Mouse (Mus musculus) thymus, postnatal 4 days (tissue): ENCODE measurements around the gene Cpped1.

ENCODE experiments used
- DNase-seq: peaks from one replicate; pipeline ENCODE4 v3.0.0; 2021

Gene Cpped1

DNA sequence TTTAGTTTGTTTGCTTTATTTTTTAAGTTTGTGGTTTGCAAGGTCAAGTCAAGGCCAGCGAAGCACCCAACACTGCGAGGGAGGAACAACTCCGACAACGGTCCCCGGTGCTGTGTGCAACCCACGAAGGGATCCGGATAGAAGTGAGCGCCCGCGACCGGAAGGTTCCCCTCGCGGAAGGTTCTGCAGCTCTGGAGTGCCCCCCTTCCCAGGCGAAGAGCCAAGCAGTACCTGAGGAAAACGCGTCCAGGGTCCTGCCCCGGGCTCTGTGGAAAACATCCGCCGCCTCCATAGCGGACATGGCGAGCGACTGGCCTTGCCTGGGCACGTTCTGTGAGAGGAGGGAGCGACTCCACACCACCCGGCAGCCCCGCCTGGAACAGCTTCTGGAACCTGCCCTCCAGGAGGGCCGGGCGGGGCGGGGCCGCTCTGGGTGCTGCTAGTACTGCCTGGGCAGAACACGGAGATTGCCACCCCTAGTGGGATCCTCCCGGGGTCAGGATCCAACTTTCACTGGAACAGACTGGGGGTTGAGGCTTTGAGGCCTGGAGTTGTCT, at the start of gene Cpped1:
TSS of gene Cpped1 (minus strand) at position 411 of the 557 bp plus-strand sequence.
- DNase-seq, result peak; percentile 91

DNA sequence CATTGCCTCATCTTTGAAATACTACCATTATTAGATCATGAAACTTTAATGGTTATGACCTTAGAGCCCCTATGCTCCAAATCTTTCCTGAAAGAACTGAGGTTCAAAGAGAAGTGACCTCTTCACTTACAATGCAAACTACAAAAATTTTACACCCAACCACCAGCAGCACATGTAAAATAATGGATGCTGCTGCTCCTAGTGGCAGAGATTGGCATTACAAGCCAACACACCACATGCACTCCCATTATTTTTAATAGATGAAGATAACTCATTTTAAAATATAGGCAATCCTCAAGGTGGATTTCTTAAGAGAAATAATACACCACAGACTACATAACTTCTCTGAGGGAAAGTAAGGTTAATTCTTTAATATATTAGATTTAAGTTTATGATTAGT, 31.2 kb upstream of the Cpped1 start:
- peak; percentile 62 for DNase-seq

DNA sequence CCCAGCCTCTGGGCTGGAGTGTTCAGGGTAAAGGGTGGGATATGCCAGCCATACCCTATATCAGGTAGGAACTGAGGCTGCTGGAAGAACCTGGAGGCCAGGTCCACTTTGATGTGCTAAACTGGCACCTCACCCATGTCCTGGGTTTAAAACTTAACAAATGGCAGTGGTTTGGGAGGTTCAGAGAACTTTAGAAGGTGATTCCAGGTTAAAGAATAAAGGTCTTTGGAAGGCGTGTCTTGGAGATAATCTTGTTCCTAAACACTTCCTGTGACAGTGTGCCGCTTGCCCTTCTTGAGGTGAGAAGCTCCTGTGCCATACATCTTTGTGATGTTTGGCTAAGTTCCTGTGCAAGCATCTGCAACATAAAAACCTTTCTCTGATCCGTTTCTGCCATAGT, 1.6 kb upstream of the Cpped1 start:
- no peak for DNase-seq

DNA sequence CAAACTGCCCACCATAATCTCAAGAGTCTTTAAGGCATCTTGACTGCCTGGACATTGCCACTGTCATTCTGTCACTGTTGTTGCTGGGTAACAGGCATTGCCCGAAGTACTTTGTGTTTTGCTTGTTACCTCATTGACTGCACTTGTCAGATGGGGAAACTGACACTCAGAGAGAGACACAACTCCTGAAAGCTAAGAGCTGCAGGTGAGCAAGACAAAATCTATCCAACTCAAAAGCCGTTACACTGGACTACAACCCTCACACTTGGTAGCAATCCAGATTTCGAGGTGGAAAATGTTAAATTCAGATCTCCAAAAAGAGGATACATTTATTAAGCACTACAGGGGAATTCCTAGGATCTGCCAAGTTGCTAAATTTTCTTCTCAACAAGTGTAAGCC, 572 bp upstream of the Cpped1 start:
- no peak for DNase-seq

DNA sequence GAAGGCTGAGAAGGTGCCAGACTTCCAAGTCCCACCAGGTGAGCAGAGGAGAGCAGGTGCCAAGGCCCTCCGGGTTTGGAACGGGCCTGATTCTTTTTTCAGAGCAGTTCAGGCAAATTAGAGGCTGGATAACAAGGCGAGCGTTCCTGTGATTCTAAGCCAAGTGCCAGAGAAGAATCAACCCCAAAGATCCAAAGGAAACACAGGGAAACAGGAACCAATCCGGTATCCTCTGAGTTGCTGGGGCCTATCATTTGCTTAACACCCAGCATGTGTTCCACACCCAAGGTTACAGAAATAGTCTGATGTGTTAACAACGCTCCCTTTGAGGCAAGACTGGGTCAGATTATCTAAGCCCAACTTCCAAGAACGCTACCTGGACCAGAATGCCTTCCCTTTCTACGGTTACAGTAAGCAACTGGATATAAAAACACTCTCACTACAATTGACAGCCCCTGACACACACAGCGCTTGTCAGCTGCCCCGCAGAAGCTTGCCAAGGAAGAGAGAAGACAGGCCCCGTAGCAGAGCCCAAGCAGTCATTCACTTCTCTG, 707 bp downstream of the Cpped1 start:
- peak; percentile 10 for DNase-seq

DNA sequence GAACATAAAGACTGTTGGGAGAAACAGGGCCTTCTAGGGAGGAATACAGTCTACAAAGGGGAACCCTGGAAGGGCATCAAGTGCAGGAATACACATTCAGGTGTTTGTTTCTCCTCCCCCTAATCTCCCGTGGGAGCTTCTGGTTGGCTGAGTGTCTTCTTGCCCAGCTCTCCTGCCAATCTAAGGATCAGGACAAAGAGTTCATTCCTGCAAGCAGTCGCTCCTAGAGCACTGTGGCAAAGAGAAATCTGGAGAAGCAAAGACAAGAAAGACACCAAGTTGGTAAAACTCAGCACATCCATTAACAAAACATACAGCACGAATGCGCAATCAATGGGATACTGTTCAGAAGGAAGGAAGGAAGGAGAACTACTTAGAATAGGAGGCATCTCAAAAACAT, 1.4 kb downstream of the Cpped1 start:
- no peak for DNase-seq

DNA sequence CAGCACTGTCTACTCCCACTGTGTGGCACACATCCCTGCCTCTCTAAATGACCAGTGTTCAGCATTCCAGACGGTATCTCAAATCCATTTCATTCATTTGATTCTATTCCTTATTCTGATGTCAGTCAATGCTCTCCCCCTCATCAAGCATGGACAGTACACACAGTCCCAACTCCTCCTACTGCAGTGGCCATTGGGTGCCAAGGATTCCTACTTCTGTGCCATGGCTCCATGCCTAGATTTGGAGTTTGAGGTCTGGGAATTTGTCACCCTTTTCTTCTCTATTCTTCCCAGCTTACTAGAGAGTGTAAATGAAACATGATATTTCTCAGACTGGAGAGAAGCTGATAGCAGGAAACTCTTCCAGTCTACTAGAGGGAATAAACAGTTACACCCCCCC, 2.3 kb downstream of the Cpped1 start:
- no peak for DNase-seq

DNA sequence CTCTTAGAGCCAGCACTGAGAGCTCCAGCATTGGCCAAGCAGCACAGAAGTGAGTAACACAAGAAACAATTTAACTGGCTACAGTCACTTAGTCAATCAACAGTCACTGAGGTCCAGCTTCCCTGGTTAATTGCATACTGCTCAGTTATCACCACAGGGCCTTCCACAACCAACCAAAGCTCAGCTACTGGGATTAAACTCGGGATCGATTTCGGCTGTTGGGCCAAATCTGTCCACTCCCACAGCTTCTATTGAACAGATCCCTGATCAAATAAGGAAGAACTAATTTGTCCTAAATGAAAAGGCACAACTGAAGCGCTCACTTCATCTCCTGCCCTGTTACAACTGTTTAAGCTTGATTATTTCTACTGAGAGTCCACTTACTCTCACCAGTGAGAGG, 4.0 kb downstream of the Cpped1 start:
- DNase-seq, result no peak

DNA sequence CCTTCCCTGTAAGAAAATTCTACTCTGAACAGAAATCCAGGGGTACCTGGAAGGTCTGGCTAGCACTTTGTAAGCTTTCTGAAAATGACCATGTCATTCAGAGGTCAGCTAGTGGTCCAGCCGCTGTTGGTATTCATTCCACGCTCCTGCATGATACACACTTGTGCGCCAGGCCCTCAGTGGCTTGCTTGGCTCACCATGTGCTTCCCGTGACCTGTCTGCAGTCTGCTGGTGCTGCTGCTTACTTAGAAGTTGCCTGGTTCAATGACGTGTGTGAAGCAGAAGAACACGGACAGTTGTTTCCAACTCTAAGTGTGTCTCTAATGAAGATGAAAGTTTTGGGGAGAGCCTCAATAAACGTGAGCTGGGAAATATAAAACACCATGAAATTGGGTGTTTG, 7.2 kb downstream of the Cpped1 start:
- no peak for DNase-seq

DNA sequence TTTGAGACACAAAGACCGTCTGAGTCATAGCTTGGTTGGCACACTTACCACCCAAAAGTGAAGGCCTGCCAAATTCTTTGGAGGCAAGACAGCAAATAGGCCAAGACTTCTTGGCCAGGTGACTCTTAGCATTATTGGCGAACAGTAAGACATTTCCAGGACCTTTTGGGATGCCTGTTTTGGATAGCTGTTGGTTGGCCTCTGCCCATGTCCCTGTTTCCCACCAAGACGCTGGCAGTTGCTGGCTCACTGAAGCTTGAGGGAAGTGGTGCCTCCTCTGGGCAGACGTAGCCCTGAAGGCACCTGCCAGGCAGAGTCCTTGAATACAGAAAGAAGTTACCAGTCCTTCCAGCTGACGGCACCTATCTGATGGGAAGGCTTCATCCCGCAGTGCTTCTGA, 8.9 kb downstream of the Cpped1 start:
- no peak for DNase-seq

DNA sequence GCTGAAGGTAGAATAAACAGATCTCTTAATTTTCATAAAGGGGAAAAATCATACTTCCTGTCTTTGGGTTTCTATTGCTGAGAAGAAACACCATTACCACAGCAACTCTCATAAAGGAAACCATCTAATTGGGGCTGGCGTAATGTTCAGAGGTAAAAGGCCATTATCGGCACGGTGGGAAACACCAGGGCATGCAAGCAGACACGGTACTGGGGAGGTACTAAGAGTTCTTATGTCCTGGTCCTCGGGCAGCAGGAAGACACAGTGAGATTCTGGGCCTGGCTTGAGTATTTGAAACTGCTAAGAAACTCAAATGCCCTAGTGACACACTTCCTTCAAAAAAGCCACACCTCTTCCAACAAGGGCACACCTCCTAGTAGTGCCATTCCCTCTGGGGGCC, 12.8 kb downstream of the Cpped1 start:
- no peak for DNase-seq

DNA sequence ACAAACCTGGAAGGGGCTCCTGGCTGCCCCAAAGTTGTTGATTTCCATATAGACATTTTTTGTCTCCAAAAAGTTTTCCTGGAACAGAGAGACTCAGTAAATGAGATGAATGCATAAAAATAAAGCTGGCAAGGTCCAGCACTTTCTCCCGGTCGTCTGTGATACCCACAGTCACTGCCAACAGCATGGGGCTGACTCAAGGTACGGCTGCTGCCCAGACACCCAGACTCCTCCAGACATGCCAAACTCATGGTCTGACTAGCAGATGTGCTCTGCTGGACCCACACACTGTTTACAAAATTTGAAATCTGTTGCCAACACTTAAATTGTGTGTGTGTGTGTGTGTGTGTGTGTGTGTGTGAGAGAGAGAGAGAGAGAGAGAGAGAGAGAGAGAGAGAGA, 14.4 kb downstream of the Cpped1 start:
- no peak for DNase-seq

DNA sequence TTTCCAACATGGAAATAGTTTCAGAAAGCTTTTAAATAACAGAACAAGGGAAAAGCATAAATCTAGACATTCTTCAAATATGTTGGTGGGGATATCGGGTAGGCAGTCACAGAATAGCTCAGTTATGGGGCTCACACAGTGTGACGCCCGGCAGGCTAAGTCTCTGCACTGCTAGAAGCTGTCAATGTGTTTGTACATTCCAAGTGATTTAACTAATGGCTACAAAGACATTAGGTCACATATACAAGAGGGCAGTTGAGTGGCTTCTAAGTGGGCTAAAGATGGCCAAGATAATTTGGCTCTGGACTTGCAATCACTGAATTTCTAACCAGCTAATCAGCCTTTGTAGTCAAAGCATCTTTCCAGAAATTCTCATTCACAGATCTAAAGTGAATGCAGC, 19.1 kb downstream of the Cpped1 start:
- no peak for DNase-seq

DNA sequence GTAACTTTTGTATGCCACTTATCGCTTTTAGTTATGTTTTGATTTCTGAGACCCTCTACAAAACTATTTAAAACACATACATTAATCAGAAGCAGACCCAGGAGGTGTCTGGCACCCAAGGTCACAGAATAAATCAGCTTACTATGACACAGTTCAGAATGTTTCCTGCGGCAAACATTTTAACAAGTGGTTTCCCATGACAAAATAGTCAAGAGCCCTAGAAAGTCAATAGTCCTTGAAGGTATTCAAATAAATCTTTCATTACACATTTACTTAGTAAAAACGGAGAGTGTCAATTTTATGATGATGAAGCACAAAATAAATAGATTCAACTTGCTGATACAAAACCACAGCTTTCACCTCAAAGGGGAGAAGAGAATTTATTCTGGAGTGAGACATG, 19.5 kb downstream of the Cpped1 start:
- DNase-seq, result no peak

DNA sequence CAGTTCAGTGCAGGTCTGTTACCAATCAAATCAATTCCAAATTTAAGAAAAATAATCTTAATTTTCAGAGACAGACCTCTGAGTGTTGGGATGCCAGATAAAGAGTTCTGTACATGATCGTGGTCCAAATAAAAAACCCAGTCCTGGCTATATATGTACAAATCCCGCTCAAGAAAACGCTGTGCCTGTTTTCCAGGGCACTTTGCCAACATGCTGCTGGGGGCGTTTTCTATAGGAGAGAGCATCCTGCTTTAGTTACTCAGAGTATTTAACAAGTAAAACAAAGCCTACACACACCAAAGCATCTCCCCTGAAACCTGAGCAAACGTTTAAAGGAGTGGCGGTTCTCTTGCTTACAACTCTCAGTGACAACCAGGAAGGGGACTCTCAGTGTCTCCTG, 27.4 kb downstream of the Cpped1 start:
- DNase-seq, result no peak

DNA sequence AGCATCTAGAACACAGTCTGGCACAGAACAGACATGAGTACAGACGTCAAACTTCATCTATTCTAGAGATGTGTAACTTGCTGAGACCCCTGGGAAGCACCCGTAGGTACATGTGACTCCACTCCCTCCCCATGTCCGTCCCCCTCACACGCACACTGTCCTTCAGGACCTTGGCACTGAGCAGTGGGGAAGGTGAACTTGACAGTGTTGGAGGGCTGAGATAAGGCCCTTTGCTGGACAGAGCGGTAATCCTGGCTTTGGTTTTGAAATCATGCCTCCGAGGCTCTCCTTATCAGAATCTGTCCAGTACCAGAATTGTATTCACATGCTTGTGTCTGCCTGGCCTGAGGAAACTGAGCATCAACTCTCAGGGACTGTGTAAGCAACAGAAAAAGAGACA, 28.8 kb downstream of the Cpped1 start:
- DNase-seq, result no peak

DNA sequence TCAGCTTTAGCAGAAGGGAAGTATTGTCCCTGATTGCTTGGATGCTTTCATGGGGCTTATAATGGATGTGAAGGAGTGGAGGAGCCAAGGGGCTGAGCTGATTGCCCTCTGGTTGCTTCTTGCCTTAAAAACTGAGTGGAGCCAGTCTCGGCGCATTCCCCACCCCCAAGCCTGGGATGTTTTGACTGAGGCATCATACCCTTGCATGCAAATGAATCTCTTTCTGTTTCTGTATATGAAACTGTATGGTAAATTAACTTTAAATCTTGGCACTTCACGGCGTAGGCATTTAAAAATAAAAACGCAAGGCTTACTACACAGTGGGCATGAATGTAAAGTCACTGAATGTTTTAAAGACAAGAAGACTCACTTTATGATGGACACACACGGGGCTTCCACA, 30.0 kb downstream of the Cpped1 start:
- DNase-seq, result no peak

DNA sequence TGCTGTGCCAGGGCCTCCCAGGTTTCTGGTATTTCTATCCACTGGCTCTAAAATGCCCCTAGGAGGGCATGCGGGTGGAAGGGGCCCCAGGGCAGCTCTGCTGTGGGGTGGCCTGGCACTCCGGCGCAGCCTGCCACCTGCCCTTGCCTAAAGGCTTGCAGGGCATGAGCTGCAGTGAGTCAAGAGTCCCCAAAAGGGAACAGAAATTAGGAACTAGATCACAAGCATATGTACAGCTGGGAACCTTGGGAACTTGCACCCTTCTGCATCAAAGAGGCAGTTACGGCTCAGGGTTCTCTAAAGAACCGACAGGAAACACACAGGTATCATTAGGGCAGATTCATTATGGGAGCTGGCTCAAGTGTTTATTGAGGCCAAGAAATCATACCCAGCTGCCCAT, 34.0 kb downstream of the Cpped1 start:
- no peak for DNase-seq

DNA sequence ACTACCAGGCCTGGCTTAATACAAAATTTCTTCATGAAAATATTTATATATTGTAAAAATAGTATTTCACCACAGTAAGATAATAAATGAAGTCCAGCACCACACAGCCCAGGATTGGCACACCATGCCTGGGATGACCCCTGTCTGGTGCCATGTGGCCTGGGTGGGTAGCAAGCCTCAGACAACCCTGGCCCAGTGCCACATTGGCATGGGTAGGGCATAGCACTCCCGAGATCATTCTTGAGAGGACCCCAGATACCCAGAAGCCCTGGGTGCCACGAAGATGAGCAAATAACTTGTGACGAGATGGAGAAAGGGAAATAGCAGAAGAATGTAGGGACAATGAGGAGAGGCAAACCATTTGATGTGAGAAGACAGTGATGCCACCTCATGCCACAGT, 36.0 kb downstream of the Cpped1 start:
- no peak for DNase-seq

DNA sequence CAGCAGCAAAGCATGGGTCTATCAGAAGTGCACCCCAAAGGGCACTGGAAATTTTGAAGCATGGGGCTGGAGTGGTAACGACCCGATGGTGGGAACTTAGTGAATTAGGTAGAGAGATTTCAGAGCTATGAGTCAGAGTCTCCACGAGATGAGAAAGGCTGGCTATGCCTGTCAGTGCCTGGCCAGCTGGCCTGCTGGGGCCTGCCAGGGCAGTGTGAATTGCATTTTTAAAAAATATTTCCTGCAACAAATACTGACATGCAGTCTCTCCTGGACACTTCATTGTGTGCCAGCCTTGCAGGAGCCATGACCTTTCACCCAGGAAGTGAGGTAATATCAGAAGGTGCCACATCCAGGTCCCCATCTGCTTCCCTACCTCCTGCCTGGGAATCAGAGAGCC, 40.8 kb downstream of the Cpped1 start:
- DNase-seq, result no peak

DNA sequence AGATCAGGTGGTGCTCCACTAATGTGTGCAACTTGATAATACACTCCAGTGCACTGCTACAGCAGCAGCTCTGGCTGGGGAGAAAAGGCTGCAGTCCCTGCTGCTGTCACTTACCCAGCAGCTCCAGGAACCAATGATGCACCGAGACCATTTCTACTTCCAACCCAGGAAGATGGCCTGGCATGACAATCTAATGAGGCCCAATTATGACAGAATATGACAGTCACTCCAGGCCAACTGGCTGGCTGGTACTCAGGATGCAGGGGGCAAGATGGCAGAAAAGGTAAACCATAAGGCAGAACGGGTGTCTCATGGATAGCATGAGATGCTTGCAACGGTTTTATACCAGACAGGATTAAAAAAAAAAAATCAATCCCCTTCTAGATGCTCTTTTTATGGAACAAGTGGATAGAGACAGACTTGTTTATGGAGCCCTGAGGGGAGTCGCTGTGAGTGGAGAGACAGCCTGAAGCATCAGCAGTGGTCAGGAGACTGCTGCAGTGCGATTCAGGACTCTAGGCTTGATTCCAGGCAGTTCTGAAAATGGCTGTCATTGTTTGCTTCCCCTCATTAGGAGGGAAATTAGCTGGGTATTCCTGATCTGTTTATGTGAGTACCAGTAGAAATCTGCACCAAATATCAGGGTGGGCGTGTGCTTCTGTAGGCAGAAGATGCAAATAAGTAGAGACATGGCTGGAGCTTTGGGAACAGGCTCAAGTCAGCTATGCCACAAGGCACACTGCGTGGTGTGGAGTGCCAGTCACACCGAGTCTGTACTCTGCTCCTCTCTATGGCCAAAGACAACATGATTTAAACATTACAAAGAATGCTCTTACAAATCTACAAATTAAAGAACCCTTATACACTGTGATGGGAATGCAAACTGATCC, 56.3 kb downstream of the Cpped1 start:
- DNase-seq, result no peak

DNA sequence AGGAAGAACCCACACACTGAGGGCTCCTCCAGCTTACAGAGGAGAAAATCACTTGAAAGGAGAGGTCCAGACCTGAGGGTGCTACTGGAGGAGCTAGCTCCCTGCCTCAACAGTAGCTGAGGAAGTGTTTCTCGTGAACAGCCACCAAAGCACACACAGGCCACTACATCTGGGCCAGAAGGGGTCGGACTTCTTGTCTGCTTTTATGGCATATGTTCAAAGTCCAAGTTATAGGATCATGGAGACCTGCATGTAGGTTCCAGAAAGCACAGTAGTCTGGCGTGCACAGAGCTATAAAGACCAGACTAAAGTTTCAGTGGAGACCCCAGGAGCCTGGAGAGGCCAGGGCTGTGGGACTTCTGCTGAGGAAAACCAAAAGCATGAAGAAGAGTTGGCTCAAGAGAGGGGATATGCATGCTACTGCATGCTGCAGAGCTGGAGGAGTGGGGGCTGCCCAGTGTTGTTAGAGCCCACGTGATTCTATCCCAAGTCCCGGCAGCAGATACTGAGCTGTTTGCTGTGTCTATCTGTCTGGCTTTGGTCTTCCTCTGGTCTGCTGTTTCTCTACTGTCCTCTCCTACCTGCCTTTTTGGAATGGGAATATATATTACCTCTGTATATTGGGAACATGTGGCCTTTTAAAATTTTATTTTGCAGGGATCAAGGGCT, 60.1 kb downstream of the Cpped1 start:
- DNase-seq, result no peak

DNA sequence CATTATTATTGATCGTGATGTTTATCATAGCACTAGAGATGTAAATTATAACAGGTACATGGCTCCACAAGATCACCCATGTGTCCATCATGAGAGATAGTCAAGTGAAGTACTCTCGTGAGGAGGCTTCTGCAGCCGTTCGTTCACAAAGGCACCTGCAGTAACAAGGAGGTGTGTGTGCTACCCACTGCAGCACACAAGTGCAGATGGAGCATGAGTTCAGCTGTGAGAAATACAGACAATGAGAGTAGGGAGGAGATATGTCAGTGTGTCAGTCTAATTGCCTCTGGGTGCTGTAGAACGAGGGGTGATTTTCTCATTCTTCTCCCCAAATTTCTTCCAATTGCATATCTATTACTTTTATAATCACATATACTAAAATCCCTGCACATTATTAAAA, 63.9 kb downstream of the Cpped1 start:
- no peak for DNase-seq

DNA sequence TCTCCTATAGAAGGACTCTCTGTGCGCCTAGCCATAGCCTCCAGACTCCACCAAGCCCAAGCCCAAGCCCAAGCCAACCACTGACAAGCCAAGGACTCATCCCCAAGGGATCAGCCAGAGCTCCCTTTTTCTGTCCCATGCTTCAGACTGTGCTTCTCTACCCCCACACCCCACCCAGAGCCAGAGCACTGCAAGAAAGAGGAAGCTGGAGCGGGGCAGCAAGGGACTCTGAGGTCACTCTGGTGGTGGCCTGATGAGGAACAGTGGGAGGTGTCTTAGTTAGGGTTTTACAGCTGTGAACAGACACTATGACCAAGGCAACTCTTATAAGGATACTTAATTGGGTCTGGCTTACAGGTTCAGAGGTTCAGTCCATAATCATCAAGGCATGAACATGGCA, 65.8 kb downstream of the Cpped1 start:
- DNase-seq, result no peak
